Mouse (Mus musculus): Measurements from ENCODE around the gene Mrtfa.

DNA sequence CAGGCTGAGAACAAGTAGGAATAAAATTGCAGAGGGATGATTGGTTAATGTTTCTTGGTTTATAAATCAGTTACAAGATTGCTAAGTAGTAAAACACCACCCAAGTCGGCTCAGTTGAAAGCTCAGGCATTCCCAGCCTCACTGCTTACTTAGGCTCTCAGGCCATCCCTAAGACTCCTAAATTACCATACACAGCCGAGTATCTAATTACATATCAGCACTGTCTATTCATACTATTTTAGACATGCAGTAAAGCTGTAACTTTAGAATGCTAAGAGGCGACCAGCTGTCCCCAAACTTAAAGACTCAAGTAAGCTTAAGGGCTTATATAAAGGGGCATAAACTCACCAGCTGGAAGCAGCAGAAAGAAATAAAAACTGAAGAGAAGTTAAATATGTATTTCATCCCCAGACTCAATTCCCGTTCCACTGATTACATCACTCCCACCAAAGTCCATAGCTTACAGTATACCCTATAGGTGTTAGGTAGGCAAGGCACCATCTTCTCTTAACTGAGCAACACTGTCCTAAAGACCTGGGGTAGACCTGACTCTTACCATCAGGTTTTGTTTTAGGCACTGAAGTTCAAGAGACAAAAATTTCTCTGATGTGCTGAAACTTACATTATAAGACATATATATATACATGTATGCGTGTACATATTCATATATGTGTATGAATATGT lies 62.3 kb downstream of the Mrtfa start:
- TF ChIP-seq CTCF (IDR thresholded peaks at IDR 0.05; ENCODE audit: low read depth, low read length) (no peak), TAL1 (conservative IDR thresholded peaks at IDR 0.05; ENCODE audit: low read depth, low read length) (no peak), GATA1 (IDR thresholded peaks at IDR 0.05; ENCODE audit: borderline replicate concordance, low read length) (no peak), POLR2AphosphoS5 (IDR thresholded peaks at IDR 0.05; ENCODE audit: insufficient replicate concordance, low read depth, low read length) (no peak), GATA2 (IDR thresholded peaks at IDR 0.05; ENCODE audit: borderline replicate concordance, low read depth, low read length) (no peak)

All from G1E (cell line).